Comparison of ENCODE assay signal across 10 mouse cellular contexts in genomic region chr8:57579845-57580244, GRCm38 (mm10).
DNase-seq lines count a peak whose midpoint lies in the region; ATAC-seq and TF ChIP-seq lines count a peak whose summit lies in the region.
"Had no signal": no experiment of that assay in that cellular context is flagged by ENCODE, and none has a peak within 500 bp of the region (broad histone marks: within the 10 kb centered on the region; RNA-seq: fewer than 3 reads in every experiment).

No protein-coding gene starts in this region.

- WGBS in liver, embryonic 14.5 days (ENCODE audit: insufficient replicate concordance): 20% methylated on average over 6 of the region's 6 CpGs
- 74% methylated on average over 6 of the region's 6 CpGs for WGBS in hindbrain, embryonic 16.5 days

- in situ Hi-C loops in CH12.LX (cut with MboI; ENCODE audit: low pct_ligation_motif_present, low pct_unique_long_range_greater_than_20kb, low sequenced_read_pairs): loop anchor here (5.0 kb wide), 1 partner anchor 217 kb away; no protein-coding TSS in a partner anchor

- peaks cover 12% of the 10 kb centered on the region for H3K79me2 ChIP-seq in CH12.LX (replicated peaks; ENCODE audit: control insufficient read depth, extremely low read depth, insufficient read depth, poor library complexity, severe bottlenecking)

- H3K4me2 ChIP-seq in CH12.LX (ENCODE audit: insufficient read depth, low read depth, poor library complexity, severe bottlenecking): peak overlapping the region; percentile 81; the same call in 1 of the 2 replicates
- H3K4me2 ChIP-seq in liver, embryonic 14.5 days (ENCODE audit: low read depth): no peak overlapping the region
- no peak overlapping the region for H3K4me2 ChIP-seq in hindbrain, embryonic 16.5 days (ENCODE audit: low read length)

- H3K27me3 ChIP-seq in CH12.LX (replicated peaks): no peaks in the 10 kb centered on the region
- H3K27me3 ChIP-seq in liver, embryonic 14.5 days (ENCODE audit: control insufficient read depth, insufficient read depth, low read length): no peaks in the 10 kb centered on the region
- H3K27me3 ChIP-seq in hindbrain, embryonic 16.5 days (replicated peaks; ENCODE audit: control insufficient read depth, insufficient read depth, low read length): no peaks in the 10 kb centered on the region
- H3K27me3 ChIP-seq: megakaryocyte, embryonic 14.5 days had no signal

- TF ChIP-seq POLR2A in CH12.LX (IDR thresholded peaks at IDR 0.05; ENCODE audit: low read depth, low read length): no peak

- TF ChIP-seq CTCF in CH12.LX (conservative IDR thresholded peaks at IDR 0.05 in 1 of 2, IDR thresholded peaks at IDR 0.05 in 1 of 2; ENCODE audit: low read depth in 2 of 2, low read length in 2 of 2): no peak
- no peak for TF ChIP-seq CTCF in liver, embryonic 14.5 days (IDR thresholded peaks at IDR 0.05; ENCODE audit: low read depth)

- no peak for TF ChIP-seq RAD21 in CH12.LX (IDR thresholded peaks at IDR 0.05; ENCODE audit: low read depth, low read length)

- H3K9me3 ChIP-seq in CH12.LX (replicated peaks; ENCODE audit: low read length): peaks cover 4% of the 10 kb centered on the region
- no peaks in the 10 kb centered on the region for H3K9me3 ChIP-seq in liver, embryonic 14.5 days (ENCODE audit: control insufficient read depth, low read length)
- no peaks in the 10 kb centered on the region for H3K9me3 ChIP-seq in hindbrain, embryonic 16.5 days (ENCODE audit: control insufficient read depth, low read length)
- H3K9me3 ChIP-seq: megakaryocyte, embryonic 14.5 days had no signal

- peak; percentile 64 for ATAC-seq in liver, embryonic 14.5 days (ENCODE audit: insufficient read depth)
- ATAC-seq in hindbrain, embryonic 16.5 days: no peak
- ATAC-seq in erythroblast, adult 5-6 weeks (replicated peaks; ENCODE audit: low FRiP score, poor library complexity, severe bottlenecking): no peak

- peak; percentile 94 for DNase-seq in CH12.LX (ENCODE audit: extremely low read depth)
- DNase-seq in T-cell, adult 2 months (ENCODE audit: low spot score): peak; percentile 63
- peak in 2 of 3 experiments; percentile 30 to 37 for DNase-seq in liver, embryonic 14.5 days (ENCODE audit: low read depth in 3 of 3, low spot score in 3 of 3)
- DNase-seq in spleen, adult 12 weeks (ENCODE audit: low spot score): peak; percentile 17
- no peak for DNase-seq in ovary, adult 18-20 months (ENCODE audit: low spot score)
- DNase-seq in left cerebral cortex, adult 8-10 months (ENCODE audit: low spot score in 2 of 2): no peak
- DNase-seq: kidney, adult 9 months had no signal

- peaks cover 15 to 67% of the 10 kb centered on the region in 2 experiments for H3K4me1 ChIP-seq in CH12.LX (ENCODE audit: control insufficient read depth in 1 of 2, insufficient read depth in 2 of 2)
- peaks cover 12 to 32% of the 10 kb centered on the region in 2 experiments for H3K4me1 ChIP-seq in liver, embryonic 14.5 days (replicated peaks; ENCODE audit: control insufficient read depth in 2 of 2, insufficient read depth in 2 of 2, low read length in 1 of 2)
- no peaks in the 10 kb centered on the region; the same call in 1 of the 2 replicates for H3K4me1 ChIP-seq in hindbrain, embryonic 16.5 days (ENCODE audit: control insufficient read depth, insufficient read depth, low read depth, low read length)

- no peak; the same call in 1 of the 2 replicates for TF ChIP-seq EP300 in CH12.LX (IDR thresholded peaks at IDR 0.05; ENCODE audit: low read length)
- no peak for TF ChIP-seq EP300 in liver, embryonic 14.5 days (IDR thresholded peaks at IDR 0.05; ENCODE audit: low read depth)

- peaks cover 20 to 37% of the 10 kb centered on the region in 2 experiments for H3K36me3 ChIP-seq in CH12.LX (replicated peaks in 1 of 2; ENCODE audit: control insufficient read depth in 1 of 2, insufficient read depth in 1 of 2, low read length in 1 of 2)
- H3K36me3 ChIP-seq in liver, embryonic 14.5 days (replicated peaks; ENCODE audit: control insufficient read depth, insufficient read depth, low read depth): no peaks in the 10 kb centered on the region
- H3K36me3 ChIP-seq in hindbrain, embryonic 16.5 days (ENCODE audit: control insufficient read depth, insufficient read depth, low read length): no peaks in the 10 kb centered on the region

- no peak overlapping the region for H3K27ac ChIP-seq in CH12.LX (ENCODE audit: insufficient read depth, low read depth)
- H3K27ac ChIP-seq in liver, embryonic 14.5 days: no peak overlapping the region
- H3K27ac ChIP-seq in hindbrain, embryonic 16.5 days (ENCODE audit: low read depth, low read length): no peak overlapping the region

- peak overlapping the region; percentile 52; the same call in 1 of the 2 replicates for H3K9ac ChIP-seq in CH12.LX (ENCODE audit: insufficient read depth, low read depth)
- no peak overlapping the region for H3K9ac ChIP-seq in liver, embryonic 14.5 days (replicated peaks)
- H3K9ac ChIP-seq in hindbrain, embryonic 16.5 days (ENCODE audit: low read depth, low read length): no peak overlapping the region

- dilution Hi-C loops in CH12.LX (cut with MboI; ENCODE audit: extremely low pct_ligation_motif_present, extremely low pct_unique_long_range_greater_than_20kb, low sequenced_read_pairs): no loop called here

- no peak overlapping the region for H3K4me3 ChIP-seq in CH12.LX (replicated peaks in 1 of 3; ENCODE audit: low read depth in 2 of 3, low read length in 2 of 3, poor library complexity in 1 of 3)
- no peak overlapping the region for H3K4me3 ChIP-seq in liver, embryonic 14.5 days (ENCODE audit: insufficient read depth in 1 of 2, low read depth in 2 of 2, low read length in 2 of 2)
- no peak overlapping the region for H3K4me3 ChIP-seq in hindbrain, embryonic 16.5 days (ENCODE audit: low read length)
- H3K4me3 ChIP-seq: megakaryocyte, embryonic 14.5 days had no signal

TF ChIP-seq in CH12.LX, 34 proteins besides CTCF, POLR2A, EP300 and RAD21:
- TF ChIP-seq BHLHE40 (IDR thresholded peaks at IDR 0.05; ENCODE audit: low read depth, low read length): peak; percentile 73
- TF ChIP-seq SIN3A (IDR thresholded peaks at IDR 0.05; ENCODE audit: low read length): peak; percentile 79; the same call in 1 of the 2 replicates
- TF ChIP-seq ETS1 (conservative IDR thresholded peaks at IDR 0.05; ENCODE audit: low read depth, low read length): peak; percentile 87
- TF ChIP-seq USF1 (IDR thresholded peaks at IDR 0.05; ENCODE audit: low read depth, low read length): no peak
- TF ChIP-seq MYC (IDR thresholded peaks at IDR 0.05; ENCODE audit: low read depth, low read length): peak; percentile 74
- peak; percentile 85; the same call in 1 of the 2 replicates for TF ChIP-seq MXI1 (IDR thresholded peaks at IDR 0.05; ENCODE audit: low read depth, low read length)
- TF ChIP-seq ZKSCAN1 (IDR thresholded peaks at IDR 0.05; ENCODE audit: borderline replicate concordance, low read depth, low read length): no peak
- TF ChIP-seq TCF12 (IDR thresholded peaks at IDR 0.05; ENCODE audit: low read depth, low read length): peak; percentile 94
- TF ChIP-seq MAX (IDR thresholded peaks at IDR 0.05; ENCODE audit: low read length): peak; percentile 53
- TF ChIP-seq KAT2A (IDR thresholded peaks at IDR 0.05; ENCODE audit: insufficient replicate concordance, low read length): no peak

Comparison
In these comparisons a context has a peak if more than half of its experiments do, and no peak if none do; other contexts are left out.
1. DNase-seq: peak in CH12.LX (single experiment), T-cell, adult 2 months (single experiment), liver, embryonic 14.5 days (2 of 3) and spleen, adult 12 weeks (single experiment); none in ovary, adult 18-20 months (single experiment) and left cerebral cortex, adult 8-10 months (0 of 2).